Mouse (Mus musculus) lung, postnatal 0 days (tissue): Measurements from ENCODE around the gene Phactr1. TPM values are rescaled to one million over a fixed set of nuclear protein-coding genes. Genes with fewer than 3 reads are reported as not detected.

Experiments
- ATAC-seq: fragments of 200-750 bp; cut with Nextera tagmentation; 2 replicates; pipeline ENCODE4 v1.8.0; 2017; ENCODE audit warnings: moderate library complexity
- DNase-seq: peaks from one replicate; pipeline ENCODE4 v3.0.0-alpha.2; 2016; ENCODE audit warnings: low spot score
- H3K27ac ChIP-seq: fragments of 300-500 bp; sonication (generic); 2 replicates; pipeline ENCODE4 v1.5.1; 2014; ENCODE audit warnings: antibody characterized with exemption, mild to moderate bottlenecking, low read length, mixed read lengths
- H3K27me3 ChIP-seq: fragments of 300-500 bp; sonication (generic); replicated peaks from 2 replicates; pipeline ENCODE4 v1.6.1; 2014; ENCODE audit warnings: low read length, mixed read lengths; ENCODE audit not compliant: insufficient read depth
- H3K36me3 ChIP-seq: fragments of 300-500 bp; sonication (generic); 2 replicates; pipeline ENCODE4 v1.6.1; 2014; ENCODE audit warnings: low read length, mixed read lengths; ENCODE audit not compliant: insufficient read depth
- H3K4me1 ChIP-seq: fragments of 300-500 bp; sonication (generic); 2 replicates; pipeline ENCODE4 v1.6.1; 2014; ENCODE audit warnings: antibody characterized with exemption, low read depth, low read length, mixed read lengths; ENCODE audit not compliant: insufficient read depth
- H3K4me2 ChIP-seq: fragments of 300-500 bp; sonication (generic); replicated peaks from 2 replicates; pipeline ENCODE4 v1.6.1; 2014; ENCODE audit warnings: low read depth, mild to moderate bottlenecking, low read length, moderate library complexity, mixed read lengths
- H3K4me3 ChIP-seq: fragments of 300-500 bp; sonication (generic); 2 replicates; pipeline ENCODE4 v1.5.1; 2014; ENCODE audit warnings: low read depth, low read length
- H3K9ac ChIP-seq: fragments of 300-500 bp; sonication (generic); replicated peaks from 2 replicates; pipeline ENCODE4 v1.6.1; 2014; ENCODE audit warnings: low read depth, mild to moderate bottlenecking
- H3K9me3 ChIP-seq: fragments of 300-500 bp; sonication (generic); 2 replicates; pipeline ENCODE4 v1.6.1; 2016; ENCODE audit warnings: low read length, mixed read lengths
- CTCF ChIP-seq: IDR thresholded peaks from 2 replicates; pipeline ENCODE4 v1.5.1; 2016; ENCODE audit warnings: antibody characterized with exemption, mild to moderate bottlenecking
- EP300 ChIP-seq: IDR thresholded peaks from 2 replicates; pipeline ENCODE4 v1.6.1; 2016; ENCODE audit warnings: antibody characterized with exemption, mild to moderate bottlenecking, control low read depth
- WGBS: fragments of 180-500 bp; shearing (Covaris S2); extraction: QIAGEN DNeasy Blood & Tissue Kit; methylation state at CpG from one replicate; pipeline ENCODE4 v1.1.7; 2014; 5-methylcytosine and 5-hydroxymethylcytosine counted together
- polyA plus RNA-seq: library from polyadenylated mRNA; unstranded; fragments of >200 nt; fragmentation: Nextera tagmentation; extraction: Ambion mirVana; gene quantifications from 2 replicates; pipeline ENCODE4 v1.2.1, GENCODE M21; 2015

Phactr1 gene
- polyA plus RNA-seq, 1 experiment from 2014 or later = 31.4 TPM

DNA sequence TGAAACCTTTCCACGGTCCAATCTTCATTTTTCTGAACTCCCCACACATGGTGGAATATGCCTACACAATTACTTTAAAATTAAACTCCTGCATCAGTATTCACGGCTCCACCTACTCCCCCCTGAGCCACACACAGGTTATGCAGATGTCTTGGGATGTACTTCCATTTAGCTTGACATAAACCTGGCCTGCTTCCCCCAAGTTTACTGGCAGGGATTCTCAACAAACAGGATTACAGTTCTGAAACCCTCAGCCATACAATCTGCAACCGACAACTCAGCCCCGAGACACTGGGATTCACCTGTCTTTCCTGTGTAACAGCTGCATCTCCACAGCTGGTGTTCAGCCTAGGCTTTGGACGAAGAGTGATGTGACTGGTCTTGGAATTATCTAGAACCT is 210.2 kb downstream of the Phactr1 start:
- no peaks in the 10 kb centered on the region for H3K36me3 ChIP-seq
- peak overlapping the region; percentile 68 for H3K27ac ChIP-seq
- DNase-seq = no peak
- no peak for TF ChIP-seq EP300
- no peak for TF ChIP-seq CTCF
- H3K9ac ChIP-seq = no peak overlapping the region
- 70% methylated on average over 5 of the region's 5 CpGs for WGBS
- no peak overlapping the region for H3K4me3 ChIP-seq
- H3K27me3 ChIP-seq = no peaks in the 10 kb centered on the region
- H3K4me1 ChIP-seq = 0 out of 2 replicates have a peak, but pooled peaks cover 5% of the 10 kb centered on the region
- ATAC-seq = no peak
- no peaks in the 10 kb centered on the region for H3K9me3 ChIP-seq
- no peak overlapping the region for H3K4me2 ChIP-seq

DNA sequence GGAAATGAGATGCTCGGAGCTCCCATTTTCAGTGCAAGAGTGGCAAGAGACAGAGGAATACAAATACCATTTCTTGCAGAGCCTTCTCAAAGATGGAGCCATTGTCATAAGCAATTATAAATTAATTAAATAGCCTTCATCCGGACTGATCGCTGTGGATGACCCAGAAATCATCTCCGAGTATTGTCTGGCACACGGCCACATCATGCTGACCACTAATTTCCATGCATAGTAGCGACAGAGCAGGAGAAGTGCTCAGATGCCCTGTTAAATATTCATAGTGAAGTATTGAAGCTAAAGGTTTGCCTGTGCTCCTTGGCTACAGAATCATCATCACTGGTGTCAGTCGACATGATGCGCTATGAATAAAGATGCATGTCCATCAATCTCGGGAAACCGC is 213.6 kb downstream of the Phactr1 start:
- H3K4me2 ChIP-seq = no peak overlapping the region
- H3K9me3 ChIP-seq = no peaks in the 10 kb centered on the region
- no peaks in the 10 kb centered on the region for H3K36me3 ChIP-seq
- no peaks in the 10 kb centered on the region for H3K27me3 ChIP-seq
- H3K4me3 ChIP-seq = no peak overlapping the region
- 0 out of 2 replicates have a peak, but pooled peaks cover 5% of the 10 kb centered on the region for H3K4me1 ChIP-seq
- 92% methylated on average over 10 of the region's 10 CpGs for WGBS
- H3K27ac ChIP-seq = no peak overlapping the region
- no peak overlapping the region for H3K9ac ChIP-seq
- ATAC-seq = no peak
- TF ChIP-seq CTCF (no peak), EP300 (no peak)
- DNase-seq = no peak

GRCm38 (mm10) chr13:42894598-42894997 is 214.2 kb downstream of the Phactr1 start:
- H3K4me3 ChIP-seq = no peak overlapping the region
- ATAC-seq (no peak), DNase-seq (no peak)
- H3K9me3 ChIP-seq = no peaks in the 10 kb centered on the region
- H3K27me3 ChIP-seq = no peaks in the 10 kb centered on the region
- H3K4me1 ChIP-seq = 0 out of 2 replicates have a peak, but pooled peaks cover 3% of the 10 kb centered on the region
- H3K27ac ChIP-seq = no peak overlapping the region
- H3K9ac ChIP-seq = no peak overlapping the region
- no peaks in the 10 kb centered on the region for H3K36me3 ChIP-seq
- 92% methylated on average over 12 of the region's 12 CpGs for WGBS
- TF ChIP-seq CTCF (no peak), EP300 (no peak)
- no peak overlapping the region for H3K4me2 ChIP-seq

DNA sequence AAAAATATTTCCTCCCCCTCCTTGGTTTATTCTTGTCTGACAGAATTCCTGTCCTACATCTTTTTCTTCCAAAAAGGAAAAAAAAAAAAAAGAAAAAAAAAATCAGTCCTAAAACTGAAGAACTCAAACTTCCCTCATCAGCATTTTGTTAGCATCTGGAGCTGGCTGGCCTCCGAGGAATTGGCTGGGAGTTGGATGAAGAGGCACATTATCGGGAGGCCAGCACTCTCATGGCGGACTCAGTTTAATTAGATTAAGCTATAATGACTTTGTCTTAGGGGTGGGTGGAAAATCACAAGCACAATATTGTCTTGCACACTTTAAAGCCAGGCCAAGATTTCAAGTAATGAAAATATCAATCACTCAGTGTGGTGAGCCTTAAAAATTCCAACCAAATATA is 215.6 kb downstream of the Phactr1 start:
- H3K27ac ChIP-seq = no peak overlapping the region
- no peak for DNase-seq
- no peaks in the 10 kb centered on the region for H3K4me1 ChIP-seq
- H3K36me3 ChIP-seq = no peaks in the 10 kb centered on the region
- no peak overlapping the region for H3K4me2 ChIP-seq
- 51% methylated on average over 3 of the region's 3 CpGs for WGBS
- no peaks in the 10 kb centered on the region for H3K9me3 ChIP-seq
- no peaks in the 10 kb centered on the region for H3K27me3 ChIP-seq
- TF ChIP-seq EP300 = no peak
- TF ChIP-seq CTCF = no peak
- ATAC-seq = no peak
- H3K4me3 ChIP-seq = no peak overlapping the region
- no peak overlapping the region for H3K9ac ChIP-seq

DNA sequence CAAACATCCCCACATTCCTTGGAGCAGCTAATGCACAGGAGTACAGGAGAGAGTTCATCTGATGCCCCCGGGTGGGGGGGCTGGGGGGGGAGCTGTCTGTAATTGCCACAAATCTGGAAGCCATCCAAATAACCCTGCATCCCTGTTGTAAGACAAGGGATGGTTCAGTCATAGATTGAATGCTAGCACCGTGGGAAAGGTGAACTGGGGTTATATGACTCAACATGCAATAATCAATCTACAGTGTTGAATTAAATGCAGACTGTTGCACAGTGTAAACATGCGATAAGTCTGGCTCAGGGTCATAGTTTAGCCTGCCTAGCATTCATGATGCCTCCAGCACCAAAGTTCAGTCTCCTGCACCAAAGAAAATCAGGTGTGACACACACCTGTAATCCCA is 219.2 kb downstream of the Phactr1 start:
- Histone ChIP-seq H3K4me3 (no peak overlapping the region), H3K36me3 (no peaks in the 10 kb centered on the region), H3K27me3 (no peaks in the 10 kb centered on the region), H3K4me1 (no peaks in the 10 kb centered on the region), H3K27ac (no peak overlapping the region), H3K9me3 (no peaks in the 10 kb centered on the region), H3K9ac (no peak overlapping the region), H3K4me2 (no peak overlapping the region)
- DNase-seq (no peak), ATAC-seq (no peak)
- WGBS = 45% methylated on average over 3 of the region's 3 CpGs
- TF ChIP-seq CTCF = no peak
- TF ChIP-seq EP300 = no peak

DNA sequence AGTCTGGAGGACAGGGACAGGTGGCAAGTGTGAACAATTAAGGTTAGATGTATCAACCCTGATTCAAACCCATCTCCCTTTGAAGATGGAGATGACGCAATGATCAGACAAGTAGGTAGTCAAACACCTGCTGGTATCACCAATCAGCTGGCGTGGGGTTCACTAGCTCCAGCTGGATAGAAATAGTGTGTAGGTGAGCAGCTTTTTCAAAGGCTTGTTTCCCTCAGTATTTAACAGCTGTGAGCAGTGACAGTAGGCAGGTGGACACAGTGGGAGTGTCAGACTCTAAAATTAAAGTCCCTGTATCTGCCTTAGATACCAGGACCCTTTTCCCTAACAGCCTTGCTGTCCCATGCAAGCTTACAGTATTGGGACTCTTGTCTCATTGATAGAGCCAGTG is 221.4 kb downstream of the Phactr1 start:
- no peaks in the 10 kb centered on the region for H3K9me3 ChIP-seq
- no peak for DNase-seq
- 95% methylated on average over 2 of the region's 2 CpGs for WGBS
- no peaks in the 10 kb centered on the region for H3K36me3 ChIP-seq
- no peak overlapping the region for H3K4me2 ChIP-seq
- H3K27me3 ChIP-seq = no peaks in the 10 kb centered on the region
- no peak overlapping the region for H3K4me3 ChIP-seq
- no peaks in the 10 kb centered on the region for H3K4me1 ChIP-seq
- H3K9ac ChIP-seq = no peak overlapping the region
- ATAC-seq = no peak
- TF ChIP-seq CTCF = no peak
- TF ChIP-seq EP300 = no peak
- no peak overlapping the region for H3K27ac ChIP-seq

DNA sequence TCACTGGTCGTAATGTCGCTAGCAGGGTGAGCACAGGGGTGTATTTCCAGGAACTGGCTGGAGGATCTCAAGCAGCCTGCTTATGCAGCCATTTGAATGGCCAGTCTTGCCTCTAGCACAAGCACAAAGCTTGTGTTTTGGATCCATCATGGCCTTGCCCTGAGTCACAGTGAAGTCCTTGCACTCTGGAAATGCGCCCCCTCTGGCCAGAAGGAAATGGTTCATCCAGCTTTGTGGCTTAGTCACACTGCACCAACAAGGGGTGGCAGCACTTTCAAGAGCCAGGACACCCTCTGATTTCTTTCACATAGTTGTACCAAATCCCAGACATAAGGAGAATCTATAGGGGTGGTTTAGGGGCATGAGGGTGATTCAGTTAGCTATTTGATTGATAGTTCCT is 222.4 kb downstream of the Phactr1 start:
- no peak for DNase-seq
- 68% methylated on average over 3 of the region's 3 CpGs for WGBS
- H3K4me3 ChIP-seq = no peak overlapping the region
- TF ChIP-seq CTCF (peak; percentile 57), EP300 (no peak)
- H3K4me2 ChIP-seq = no peak overlapping the region
- H3K9me3 ChIP-seq = no peaks in the 10 kb centered on the region
- H3K4me1 ChIP-seq = no peaks in the 10 kb centered on the region
- no peak overlapping the region for H3K27ac ChIP-seq
- no peaks in the 10 kb centered on the region for H3K27me3 ChIP-seq
- H3K36me3 ChIP-seq = no peaks in the 10 kb centered on the region
- no peak overlapping the region for H3K9ac ChIP-seq
- no peak for ATAC-seq
